Mouse (Mus musculus) forebrain, embryonic 10.5 days (tissue): ENCODE data around the gene Rhof. TPM values are rescaled to one million over a fixed set of nuclear protein-coding genes. Genes with fewer than 3 reads are reported as not detected.

Experiments used
- DNase-seq: peaks from one replicate; pipeline ENCODE4 v3.0.0-alpha.2; 2017; ENCODE audit warnings: low spot score; ENCODE audit errors: extremely low spot score
- H3K27ac ChIP-seq: fragments of 300-500 bp; sonication (generic); 2 replicates; pipeline ENCODE4 v1.5.1; 2016; ENCODE audit warnings: mild to moderate bottlenecking
- H3K27me3 ChIP-seq: fragments of 300-500 bp; sonication (generic); 2 replicates; pipeline ENCODE4 v1.6.1; 2016; ENCODE audit warnings: mild to moderate bottlenecking; ENCODE audit not compliant: poor library complexity, severe bottlenecking
- H3K36me3 ChIP-seq: fragments of 300-500 bp; sonication (generic); replicated peaks from 2 replicates; pipeline ENCODE4 v1.6.1; 2016; ENCODE audit warnings: mild to moderate bottlenecking, moderate library complexity
- H3K4me1 ChIP-seq: fragments of 300-500 bp; sonication (generic); 2 replicates; pipeline ENCODE4 v1.6.1; 2016
- H3K4me3 ChIP-seq: fragments of 300-500 bp; sonication (generic); 2 replicates; pipeline ENCODE4 v1.5.1; 2016; ENCODE audit warnings: mild to moderate bottlenecking, moderate library complexity
- H3K9me3 ChIP-seq: fragments of 300-500 bp; sonication (generic); 2 replicates; pipeline ENCODE4 v1.6.1; 2016; ENCODE audit warnings: mild to moderate bottlenecking, moderate library complexity
- WGBS: fragments of 180-500 bp; shearing (Covaris S2); methylation state at CpG from one replicate; pipeline ENCODE4 v1.1.7; 2016; 5-methylcytosine and 5-hydroxymethylcytosine counted together
- polyA plus RNA-seq: library from polyadenylated mRNA; unstranded; fragments of >200 nt; fragmentation: Nextera tagmentation; extraction: Ambion mirVana; gene quantifications from 2 replicates; pipeline ENCODE4 v1.2.1, GENCODE M21; 2016

The Rhof gene
- polyA plus RNA-seq, 1 experiment from 2014 or later, result 1.2 TPM

DNA sequence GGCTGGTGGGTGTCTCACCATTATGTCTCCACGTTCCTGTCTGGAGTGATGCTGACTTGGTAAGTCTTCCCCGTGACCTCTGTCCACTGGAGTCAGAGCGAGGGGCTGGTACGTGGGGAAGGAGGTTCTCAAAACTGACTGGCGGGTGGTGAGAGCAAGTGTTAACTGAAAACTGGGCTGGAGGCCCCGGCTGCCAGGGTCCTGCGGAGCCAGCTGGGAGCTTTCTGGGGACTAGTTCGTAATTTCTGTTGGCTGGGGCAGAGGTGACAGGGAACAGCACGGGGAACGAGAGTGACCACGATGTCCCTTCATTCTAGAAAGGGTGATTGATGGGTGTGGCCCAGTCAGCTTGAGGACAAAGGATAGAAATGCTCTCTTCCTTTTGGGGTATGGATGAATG lies 18.4 kb downstream of the Rhof start:
- peaks cover 28% of the 10 kb centered on the region for H3K4me1 ChIP-seq
- H3K36me3 ChIP-seq, result no peaks in the 10 kb centered on the region
- no peak overlapping the region for H3K4me3 ChIP-seq
- no peak overlapping the region for H3K27ac ChIP-seq
- 77% methylated on average over 11 of the region's 11 CpGs for WGBS
- H3K9me3 ChIP-seq, result no peaks in the 10 kb centered on the region
- no peaks in the 10 kb centered on the region for H3K27me3 ChIP-seq
- no peak for DNase-seq

DNA sequence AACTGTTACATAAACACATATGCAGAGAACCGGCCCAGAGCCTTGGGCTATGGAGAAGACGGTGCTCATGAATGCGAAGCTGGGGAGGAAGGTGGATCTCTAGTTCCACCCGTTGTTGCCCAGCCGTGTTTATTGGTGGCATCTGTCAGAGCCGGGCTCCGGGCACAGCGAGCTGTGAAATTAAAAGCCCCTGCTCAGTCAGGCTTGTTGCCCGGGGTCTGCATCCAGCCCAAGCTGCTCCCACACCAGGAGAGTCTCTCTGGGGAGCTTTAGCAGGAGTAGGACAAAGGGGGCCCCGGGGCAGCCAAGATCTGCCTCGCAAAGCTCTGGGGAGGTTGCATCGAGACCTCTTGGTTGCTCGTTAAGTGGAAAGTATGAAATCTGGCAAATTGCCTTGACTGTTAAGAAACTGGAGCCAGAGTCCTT lies 22.2 kb downstream of the Rhof start:
- H3K27ac ChIP-seq, result no peak overlapping the region
- 71% methylated on average over 13 of the region's 13 CpGs for WGBS

DNA sequence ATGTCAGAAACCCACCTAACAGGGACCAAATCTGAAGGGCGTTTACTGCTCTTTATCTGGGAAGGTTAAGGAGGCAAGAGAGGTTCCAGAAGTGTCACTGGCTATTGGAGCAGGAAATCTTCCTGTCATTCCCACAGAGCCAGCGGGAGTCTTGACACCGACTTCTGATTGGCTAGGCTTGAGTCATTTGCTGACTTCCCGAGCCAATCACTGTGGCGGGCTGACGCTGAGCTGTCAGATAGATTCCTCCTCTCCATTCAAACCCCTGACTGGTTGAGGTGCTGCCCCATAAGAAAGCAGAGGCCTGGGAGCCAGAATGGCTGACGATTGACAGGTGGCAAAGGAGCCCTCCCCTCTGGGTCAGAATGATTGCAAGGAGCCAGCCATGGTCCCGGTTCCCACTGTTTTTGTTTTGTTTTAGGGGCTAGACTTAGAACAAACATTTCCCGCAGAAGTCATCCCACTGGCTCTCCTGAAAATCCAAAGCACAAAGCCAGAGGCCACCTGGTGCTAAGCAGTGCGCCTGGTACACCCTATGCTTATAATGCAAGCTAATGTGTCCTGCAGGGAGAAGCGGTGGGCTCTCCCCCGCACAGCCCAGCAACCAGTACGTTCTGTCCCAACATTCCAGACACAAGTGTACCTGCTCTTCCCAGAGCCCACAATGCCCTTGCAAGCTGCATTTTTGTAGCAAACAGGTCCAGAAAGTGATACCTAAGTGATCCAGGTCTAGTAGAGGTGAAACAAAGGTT lies 22.9 kb downstream of the Rhof start:
- 38% methylated on average over 13 of the region's 13 CpGs for WGBS
- DNase-seq, result peak; percentile 34
- Histone ChIP-seq H3K27ac (no peak overlapping the region), H3K9me3 (no peaks in the 10 kb centered on the region), H3K36me3 (no peaks in the 10 kb centered on the region), H3K4me3 (peak overlapping the region; percentile 18; the same call in 1 of the 2 replicates), H3K4me1 (peaks cover 23% of the 10 kb centered on the region), H3K27me3 (no peaks in the 10 kb centered on the region)

More for the DNA sequence above, 22.2 kb downstream of the Rhof start:
- Histone ChIP-seq H3K9me3 (no peaks in the 10 kb centered on the region), H3K4me3 (no peak overlapping the region), H3K27me3 (no peaks in the 10 kb centered on the region), H3K4me1 (peaks cover 27% of the 10 kb centered on the region), H3K36me3 (no peaks in the 10 kb centered on the region)
- DNase-seq, result no peak

DNA sequence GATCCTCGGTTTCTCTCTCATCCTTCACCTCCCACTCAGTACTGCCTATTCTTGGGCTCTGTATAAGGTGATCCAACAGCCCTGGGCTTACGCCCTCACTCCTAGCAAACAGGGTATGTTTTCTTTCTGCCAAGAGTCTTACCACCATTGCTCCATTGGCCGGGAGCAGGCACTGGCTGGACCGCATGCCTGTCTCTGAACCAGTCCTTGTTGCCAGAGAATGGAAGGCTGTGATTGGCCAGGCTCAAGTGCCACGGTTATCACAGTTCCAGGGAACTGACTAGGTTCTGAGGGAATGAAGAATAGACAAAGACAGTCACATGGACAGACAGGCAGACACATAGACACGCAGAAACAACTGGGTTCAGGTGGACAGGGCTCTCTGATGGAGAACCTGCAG lies 27.7 kb downstream of the Rhof start:
- DNase-seq, result no peak
- Histone ChIP-seq H3K27ac (no peak overlapping the region), H3K36me3 (no peaks in the 10 kb centered on the region), H3K4me1 (peaks cover 13% of the 10 kb centered on the region), H3K9me3 (no peaks in the 10 kb centered on the region), H3K27me3 (no peaks in the 10 kb centered on the region), H3K4me3 (no peak overlapping the region)
- WGBS, result 87% methylated on average over 6 of the region's 6 CpGs

DNA sequence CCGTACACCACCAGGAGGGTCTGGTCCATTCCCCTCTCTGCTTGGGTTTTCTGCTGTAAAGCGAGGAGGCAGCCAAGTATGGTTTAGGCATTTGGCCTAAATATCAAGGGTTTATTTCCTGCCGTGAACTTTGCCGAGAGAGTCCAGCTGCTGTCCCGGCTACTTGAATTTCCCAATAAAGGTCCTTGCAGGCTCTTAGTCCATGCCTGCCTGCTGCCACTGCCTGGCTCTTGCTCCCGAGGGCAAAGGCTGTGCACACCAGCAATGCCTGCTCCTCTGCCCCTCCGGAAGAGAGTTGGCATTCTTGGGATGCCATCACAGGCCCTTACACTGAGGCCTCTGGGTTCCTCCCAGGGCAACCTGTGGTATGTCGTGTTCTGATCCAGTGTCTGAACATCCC lies 28.9 kb downstream of the Rhof start:
- H3K27me3 ChIP-seq, result no peaks in the 10 kb centered on the region
- 0 out of 2 replicates have a peak, but pooled peaks cover 6% of the 10 kb centered on the region for H3K36me3 ChIP-seq
- no peaks in the 10 kb centered on the region for H3K9me3 ChIP-seq
- WGBS, result 85% methylated on average over 8 of the region's 8 CpGs
- H3K4me1 ChIP-seq, result peaks cover 3% of the 10 kb centered on the region; the same call in 1 of the 2 replicates
- no peak for DNase-seq
- no peak overlapping the region for H3K27ac ChIP-seq
- H3K4me3 ChIP-seq, result no peak overlapping the region

DNA sequence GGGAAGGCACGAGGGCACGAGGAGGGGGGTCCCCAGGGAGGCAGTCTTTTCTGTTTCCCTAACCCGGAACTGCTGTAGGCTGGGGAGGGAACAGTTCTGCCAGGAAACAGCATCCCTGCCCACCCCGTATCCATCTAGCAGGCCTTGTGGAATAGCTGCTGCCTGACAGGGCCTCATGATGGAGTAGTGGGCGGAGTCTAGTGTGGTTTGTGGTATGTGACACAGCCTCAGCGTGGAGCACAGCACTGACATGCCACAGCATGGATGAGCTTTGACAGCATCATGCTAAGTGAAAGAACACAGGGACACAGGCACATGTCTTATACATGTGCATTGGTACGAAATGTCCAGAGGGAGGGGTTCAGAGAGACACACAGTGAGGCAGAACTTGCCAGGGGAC lies 30.1 kb downstream of the Rhof start:
- 82% methylated on average over 7 of the region's 7 CpGs for WGBS
- H3K4me3 ChIP-seq, result no peak overlapping the region
- DNase-seq, result no peak
- H3K9me3 ChIP-seq, result no peaks in the 10 kb centered on the region
- H3K27me3 ChIP-seq, result no peaks in the 10 kb centered on the region
- H3K27ac ChIP-seq, result peak overlapping the region; percentile 8; the same call in 1 of the 2 replicates
- 0 out of 2 replicates have a peak, but pooled peaks cover 6% of the 10 kb centered on the region for H3K36me3 ChIP-seq
- H3K4me1 ChIP-seq, result peaks cover 3% of the 10 kb centered on the region; the same call in 1 of the 2 replicates

DNA sequence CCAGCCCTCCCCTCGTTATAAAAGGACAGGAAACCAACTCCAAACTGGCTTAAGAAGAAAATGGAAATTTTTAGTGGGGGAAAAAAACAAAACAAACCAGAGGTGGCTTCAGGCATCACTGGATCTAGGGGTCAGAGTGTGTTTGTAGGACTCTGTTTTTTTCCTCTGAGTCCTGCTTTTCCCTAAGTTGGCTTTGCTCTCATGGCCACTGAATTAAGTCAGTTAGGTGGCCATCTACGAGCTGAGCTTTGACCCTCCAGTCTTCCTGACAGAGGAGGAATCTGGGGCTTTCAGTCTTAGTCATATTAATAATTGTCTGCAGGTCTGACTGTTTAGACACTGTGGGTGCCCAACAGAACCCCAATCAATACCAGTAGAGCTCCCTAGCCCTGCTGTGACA lies 34.0 kb downstream of the Rhof start:
- Histone ChIP-seq H3K4me3 (no peak overlapping the region), H3K27me3 (no peaks in the 10 kb centered on the region), H3K9me3 (no peaks in the 10 kb centered on the region), H3K36me3 (0 out of 2 replicates have a peak, but pooled peaks cover 6% of the 10 kb centered on the region), H3K4me1 (peaks cover 9% of the 10 kb centered on the region), H3K27ac (no peak overlapping the region)
- no peak for DNase-seq
- 79% methylated on average over 2 of the region's 2 CpGs for WGBS

DNA sequence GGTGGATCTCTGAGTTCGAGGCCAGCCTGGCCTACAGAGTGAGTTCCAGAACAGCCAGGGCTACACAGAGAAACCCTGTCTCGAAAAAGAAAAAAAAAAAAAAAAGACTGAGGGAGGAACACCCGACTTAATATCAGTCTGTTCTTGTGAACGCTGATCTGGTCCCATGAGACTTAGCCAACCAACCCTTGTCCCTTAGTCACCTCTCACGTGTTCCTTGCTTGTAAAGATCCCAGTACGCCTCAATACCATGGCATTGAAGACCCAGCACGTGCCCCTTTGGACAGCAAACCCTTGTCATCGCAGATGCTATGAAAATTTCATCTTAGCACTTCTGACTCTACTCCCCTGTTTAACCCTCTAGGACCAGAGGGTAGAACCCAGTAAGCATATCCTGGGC lies 36.2 kb downstream of the Rhof start:
- Histone ChIP-seq H3K4me1 (peaks cover 12% of the 10 kb centered on the region), H3K27me3 (no peaks in the 10 kb centered on the region), H3K27ac (no peak overlapping the region), H3K4me3 (no peak overlapping the region), H3K9me3 (no peaks in the 10 kb centered on the region), H3K36me3 (0 out of 2 replicates have a peak, but pooled peaks cover 6% of the 10 kb centered on the region)
- no peak for DNase-seq
- WGBS, result 93% methylated on average over 8 of the region's 8 CpGs

DNA sequence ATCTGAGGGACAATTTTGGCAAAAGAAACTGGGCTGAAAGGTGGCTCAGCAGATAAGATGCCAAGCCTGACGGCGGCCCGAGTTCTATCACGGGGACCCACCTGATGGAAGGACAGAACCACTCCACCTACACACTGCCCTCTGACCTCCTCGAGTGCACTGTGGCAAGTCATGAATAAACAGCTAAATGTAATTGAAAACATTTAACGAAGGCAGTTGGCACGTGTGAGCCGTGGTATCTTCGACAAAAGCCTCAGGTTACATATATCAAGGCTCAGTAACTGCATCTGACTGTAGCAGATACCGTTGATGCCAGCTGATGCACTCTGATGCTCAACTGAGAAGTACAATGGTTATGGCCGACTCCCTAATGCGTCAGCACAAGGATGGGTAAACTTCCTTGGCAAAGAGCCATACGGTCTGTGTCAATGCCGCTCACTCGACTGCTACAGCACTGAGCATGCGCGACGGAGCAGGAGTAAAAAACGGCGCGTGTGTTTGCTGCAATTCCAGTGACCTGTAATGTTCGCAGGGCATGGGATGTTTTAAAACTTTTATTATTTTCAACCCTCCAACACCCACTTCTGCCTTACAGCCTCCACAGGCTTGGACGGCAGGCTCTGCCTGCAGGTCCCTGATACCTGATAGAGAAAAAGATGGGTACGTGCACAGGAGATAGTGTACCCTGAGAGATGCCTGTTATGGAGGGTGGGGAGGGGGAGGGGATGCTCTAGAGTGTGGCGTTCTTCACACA lies 38.1 kb downstream of the Rhof start:
- no peaks in the 10 kb centered on the region for H3K9me3 ChIP-seq
- 0 out of 2 replicates have a peak, but pooled peaks cover 6% of the 10 kb centered on the region for H3K36me3 ChIP-seq
- H3K27ac ChIP-seq, result no peak overlapping the region
- H3K27me3 ChIP-seq, result no peaks in the 10 kb centered on the region
- no peak for DNase-seq
- WGBS, result 90% methylated on average over 25 of the region's 25 CpGs
- no peak overlapping the region for H3K4me3 ChIP-seq
- H3K4me1 ChIP-seq, result peaks cover 19% of the 10 kb centered on the region

DNA sequence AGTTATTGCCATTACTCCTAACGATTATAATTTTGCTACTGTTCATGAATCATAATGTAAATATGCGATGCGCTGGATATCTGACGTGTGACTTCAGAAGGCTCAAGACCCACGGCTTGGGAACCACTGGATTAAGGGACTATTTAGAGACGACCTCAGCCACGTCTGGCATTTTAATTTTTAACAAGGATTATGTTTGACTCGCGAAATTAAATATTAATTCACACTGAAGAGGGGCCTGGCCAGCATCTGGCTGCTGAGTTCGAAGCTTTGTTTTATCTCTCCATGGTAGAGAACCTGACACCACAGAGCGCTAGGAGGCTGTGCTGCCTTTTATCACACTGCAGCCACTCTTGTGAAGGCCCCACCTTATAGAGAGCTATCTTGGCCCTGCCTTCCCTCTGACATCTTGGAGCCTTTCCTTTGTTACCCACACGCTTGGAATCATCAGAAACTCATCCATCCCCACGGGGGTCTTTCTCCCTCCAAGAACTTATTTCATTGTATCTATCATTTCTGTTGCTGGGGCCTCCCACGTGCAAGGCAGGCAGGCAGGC lies 39.3 kb downstream of the Rhof start:
- 88% methylated on average over 14 of the region's 14 CpGs for WGBS
- 0 out of 2 replicates have a peak overlapping the region, but pooled peaks have one; percentile 1 for H3K27ac ChIP-seq
- H3K9me3 ChIP-seq, result no peaks in the 10 kb centered on the region
- no peak for DNase-seq
- no peak overlapping the region for H3K4me3 ChIP-seq
- H3K4me1 ChIP-seq, result peaks cover 19% of the 10 kb centered on the region
- no peaks in the 10 kb centered on the region for H3K27me3 ChIP-seq
- H3K36me3 ChIP-seq, result no peaks in the 10 kb centered on the region

DNA sequence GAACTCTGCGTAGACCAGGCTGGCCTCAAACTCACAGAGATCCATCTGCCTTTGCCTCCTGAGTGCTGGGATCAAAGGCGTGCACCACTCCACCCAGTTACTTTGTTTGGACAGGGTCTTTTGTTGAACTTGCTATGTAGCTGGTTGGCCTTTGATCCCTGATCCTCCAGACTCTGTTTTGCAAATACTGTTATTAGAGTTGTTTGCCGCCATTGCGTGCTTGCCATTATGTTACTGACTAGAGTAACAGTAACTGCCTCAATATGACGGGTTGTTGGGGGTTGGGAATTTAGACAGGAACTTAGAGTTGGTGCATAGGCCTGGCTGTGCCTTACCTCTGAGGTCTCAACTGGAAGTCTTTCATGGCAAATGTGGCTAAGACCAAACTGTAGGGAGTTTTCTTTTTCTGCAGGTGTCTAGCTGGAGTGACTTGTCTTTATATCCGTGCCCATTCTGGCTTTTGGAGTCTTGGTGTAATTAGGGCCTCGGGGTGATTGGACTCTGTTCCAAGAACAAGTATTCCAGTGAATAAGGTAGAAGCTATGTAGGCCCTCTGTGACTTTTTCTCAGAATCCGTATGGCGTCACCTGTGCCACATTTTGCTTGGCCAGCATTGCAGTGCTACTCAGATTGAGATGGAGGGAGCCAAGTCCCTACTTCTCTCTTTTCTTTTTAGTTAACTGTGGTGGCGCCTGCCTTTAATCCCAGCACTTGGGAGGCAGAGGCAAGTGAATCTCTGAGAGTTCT lies 41.8 kb downstream of the Rhof start:
- 90% methylated on average over 10 of the region's 10 CpGs for WGBS

DNA sequence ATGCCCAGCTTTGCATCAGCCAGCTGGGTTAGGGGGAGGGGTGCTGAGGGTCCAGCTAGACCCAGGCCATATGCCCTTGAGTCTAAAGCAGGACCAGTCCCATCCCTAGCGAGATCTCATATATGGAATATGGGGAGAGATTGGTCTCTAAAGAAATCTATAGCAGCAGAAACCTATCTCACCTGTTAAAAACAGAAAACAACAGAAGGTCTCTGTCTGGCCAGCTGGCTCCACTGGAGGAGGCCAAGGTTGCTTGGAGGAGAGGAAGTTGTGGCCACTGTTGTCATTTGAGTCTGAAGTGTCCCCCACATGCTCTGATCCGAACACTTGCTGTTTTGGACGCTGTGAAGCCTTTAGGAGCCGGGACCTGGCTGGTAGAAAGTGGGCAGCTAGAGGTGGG lies 43.7 kb downstream of the Rhof start:
- Histone ChIP-seq H3K4me1 (peaks cover 11% of the 10 kb centered on the region; the same call in 1 of the 2 replicates), H3K27me3 (no peaks in the 10 kb centered on the region), H3K9me3 (no peaks in the 10 kb centered on the region), H3K27ac (no peak overlapping the region), H3K36me3 (no peaks in the 10 kb centered on the region), H3K4me3 (no peak overlapping the region)
- DNase-seq, result no peak
- 91% methylated on average over 4 of the region's 4 CpGs for whole genome bisulfite sequencing

More for the DNA sequence above, 41.8 kb downstream of the Rhof start:
- DNase-seq, result no peak
- no peaks in the 10 kb centered on the region for H3K9me3 ChIP-seq
- H3K36me3 ChIP-seq, result no peaks in the 10 kb centered on the region
- H3K4me3 ChIP-seq, result no peak overlapping the region
- peaks cover 19% of the 10 kb centered on the region for H3K4me1 ChIP-seq
- H3K27me3 ChIP-seq, result no peaks in the 10 kb centered on the region
- H3K27ac ChIP-seq, result no peak overlapping the region
